ENCODE assay signal across 36 mouse cellular contexts in genomic region chr1:54179179-54179578, GRCm38 (mm10). TPM values are rescaled to one million over a fixed set of nuclear protein-coding genes. Genes with fewer than 3 reads are reported as not detected.
"Had no signal": no experiment of that assay in that cellular context is flagged by ENCODE, and none has a peak within 500 bp of the region (broad histone marks: within the 10 kb centered on the region; RNA-seq: fewer than 3 reads in every experiment).

No protein-coding gene starts in this region.

- H3K9me3 ChIP-seq: limb, embryonic 10.5 days; limb, embryonic 12.5 days; limb, embryonic 13.5 days; limb, embryonic 15.5 days; liver, embryonic 12.5 days; liver, embryonic 13.5 days; liver, embryonic 15.5 days; lung, embryonic 15.5 days; megakaryocyte, embryonic 14.5 days; midbrain, embryonic 10.5 days; midbrain, embryonic 12.5 days; midbrain, embryonic 13.5 days; midbrain, embryonic 15.5 days; neural tube, embryonic 12.5 days; neural tube, embryonic 13.5 days had no signal

- H3K27ac ChIP-seq: limb, embryonic 10.5 days; limb, embryonic 12.5 days; limb, embryonic 13.5 days; limb, embryonic 15.5 days; liver, embryonic 12.5 days; liver, embryonic 13.5 days; liver, embryonic 14.5 days; liver, embryonic 15.5 days; lung, embryonic 15.5 days; macrophage; midbrain, embryonic 10.5 days; midbrain, embryonic 12.5 days; midbrain, embryonic 13.5 days; midbrain, embryonic 15.5 days; neural tube, embryonic 12.5 days; neural tube, embryonic 13.5 days had no signal

- H3K9ac ChIP-seq: limb, embryonic 12.5 days; limb, embryonic 13.5 days; limb, embryonic 15.5 days; liver, embryonic 12.5 days; liver, embryonic 13.5 days; liver, embryonic 14.5 days; liver, embryonic 15.5 days; liver, postnatal 0 days; lung, embryonic 14.5 days; lung, embryonic 15.5 days; midbrain, embryonic 12.5 days; midbrain, embryonic 13.5 days; midbrain, embryonic 15.5 days; neural tube, embryonic 12.5 days; neural tube, embryonic 13.5 days had no signal

- DNase-seq: left cerebral cortex, postnatal 4 days; liver; liver, embryonic 13.5 days; liver, postnatal 0 days; lung, adult 18-20 months; lung, adult 2 months; lung, embryonic 14.5 days; lung, postnatal 10 days; lung, postnatal 14 days; lung, postnatal 36 days; lung, postnatal 4 days; midbrain, embryonic 14.5 days had no signal

- H3K4me2 ChIP-seq: limb, embryonic 12.5 days; limb, embryonic 13.5 days; limb, embryonic 15.5 days; liver, embryonic 11.5 days; liver, embryonic 12.5 days; liver, embryonic 13.5 days; liver, embryonic 15.5 days; lung, embryonic 14.5 days; lung, embryonic 15.5 days; midbrain, embryonic 11.5 days; midbrain, embryonic 12.5 days; midbrain, embryonic 13.5 days; midbrain, embryonic 15.5 days; neural tube, embryonic 12.5 days; neural tube, embryonic 13.5 days had no signal

- H3K36me3 ChIP-seq: limb, embryonic 10.5 days; limb, embryonic 12.5 days; limb, embryonic 13.5 days; limb, embryonic 15.5 days; liver, embryonic 12.5 days; liver, embryonic 13.5 days; liver, embryonic 15.5 days; lung, embryonic 15.5 days; midbrain, embryonic 10.5 days; midbrain, embryonic 12.5 days; midbrain, embryonic 13.5 days; midbrain, embryonic 15.5 days; neural tube, embryonic 12.5 days; neural tube, embryonic 13.5 days had no signal

- H3K27me3 ChIP-seq: limb, embryonic 12.5 days; limb, embryonic 13.5 days; limb, embryonic 15.5 days; liver, embryonic 12.5 days; liver, embryonic 13.5 days; liver, embryonic 15.5 days; lung, embryonic 15.5 days; megakaryocyte, embryonic 14.5 days; midbrain, embryonic 12.5 days; midbrain, embryonic 13.5 days; midbrain, embryonic 15.5 days; neural tube, embryonic 12.5 days; neural tube, embryonic 13.5 days had no signal

- H3K4me3 ChIP-seq: limb, embryonic 10.5 days; limb, embryonic 12.5 days; limb, embryonic 13.5 days; limb, embryonic 15.5 days; liver, embryonic 12.5 days; liver, embryonic 13.5 days; liver, embryonic 15.5 days; lung, embryonic 15.5 days; megakaryocyte, embryonic 14.5 days; midbrain, embryonic 10.5 days; midbrain, embryonic 12.5 days; midbrain, embryonic 13.5 days; midbrain, embryonic 15.5 days; myocyte; neural tube, embryonic 12.5 days; neural tube, embryonic 13.5 days had no signal

- ATAC-seq: liver, embryonic 12.5 days; liver, postnatal 0 days; lung, postnatal 0 days; midbrain, embryonic 13.5 days; midbrain, embryonic 15.5 days; midbrain, embryonic 16.5 days had no signal

- H3K4me1 ChIP-seq: limb, embryonic 10.5 days; limb, embryonic 12.5 days; limb, embryonic 15.5 days; liver, embryonic 12.5 days; liver, embryonic 13.5 days; liver, embryonic 15.5 days; lung, embryonic 15.5 days; midbrain, embryonic 10.5 days; midbrain, embryonic 12.5 days; midbrain, embryonic 13.5 days; midbrain, embryonic 15.5 days; neural tube, embryonic 12.5 days; neural tube, embryonic 13.5 days had no signal

RNA-seq across cellular contexts. Expression of gene Hecw2, which starts 15.8 kb away (rescaled TPM):
- total RNA-seq: megakaryocyte progenitor cell, adult 5-6 weeks; megakaryocyte-erythroid progenitor cell, adult 5-6 weeks; monocyte, adult 5-6 weeks had no signal
